Mouse (Mus musculus) MEL (cell line): ENCODE measurements around the gene Gcnt2.

Experiments
- CHD2 ChIP-seq: IDR thresholded peaks from 2 replicates; pipeline ENCODE4 v1.6.1; 2011; ENCODE audit warnings: low read length, improper control_type of control experiment
- CTCF ChIP-seq, 3 experiments: IDR thresholded peaks in 2 of 3; conservative IDR thresholded peaks in 1 of 3; 2 replicates each; pipeline ENCODE4 v1.5.1; 2011 to 2012; ENCODE audit warnings: low read length in 3 of 3, low read depth in 2 of 3, mild to moderate bottlenecking in 2 of 3, improper control_type of control experiment in 1 of 3, inconsistent platforms in 1 of 3, mixed read lengths in 1 of 3, moderate library complexity in 1 of 3; ENCODE audit not compliant: control insufficient read depth in 1 of 3, insufficient read depth in 1 of 3, poor library complexity in 1 of 3, severe bottlenecking in 1 of 3
- E2F4 ChIP-seq: IDR thresholded peaks from 2 replicates; pipeline ENCODE4 v1.6.1; 2011; ENCODE audit warnings: low read depth, low read length, improper control_type of control experiment, borderline replicate concordance
- EP300 ChIP-seq, 2 experiments: IDR thresholded peaks; 2 replicates each; pipeline ENCODE4 v1.6.1; 2011; ENCODE audit warnings: improper control_type of control experiment in 2 of 2, low read length in 2 of 2, low read depth in 1 of 2, mild to moderate bottlenecking in 1 of 2
- JUND ChIP-seq: IDR thresholded peaks from 2 replicates; pipeline ENCODE4 v1.6.1; 2011; ENCODE audit warnings: low read depth, mild to moderate bottlenecking, improper control_type of control experiment, low read length
- MAFK ChIP-seq: IDR thresholded peaks from 2 replicates; pipeline ENCODE4 v1.6.1; 2011; ENCODE audit warnings: low read depth, mild to moderate bottlenecking, low read length, improper control_type of control experiment, borderline replicate concordance
- MAX ChIP-seq: IDR thresholded peaks from 2 replicates; pipeline ENCODE4 v1.6.1; 2011; ENCODE audit warnings: low read length, improper control_type of control experiment
- MAZ ChIP-seq: IDR thresholded peaks from 2 replicates; pipeline ENCODE4 v1.6.1; 2012; ENCODE audit warnings: low read depth, mild to moderate bottlenecking, inconsistent platforms, low read length, improper control_type of control experiment
- MYC ChIP-seq: IDR thresholded peaks from 2 replicates; pipeline ENCODE4 v1.6.1; 2011; ENCODE audit warnings: low read depth, mild to moderate bottlenecking, low read length, improper control_type of control experiment, moderate library complexity
- POLR2A ChIP-seq, 2 experiments: IDR thresholded peaks; 2 replicates each; pipeline ENCODE4 v1.6.1; 2011 to 2012; ENCODE audit warnings: low read length in 2 of 2, mild to moderate bottlenecking in 2 of 2, control low read depth in 1 of 2, improper control_type of control experiment in 1 of 2, low read depth in 1 of 2, moderate library complexity in 1 of 2; ENCODE audit not compliant: control insufficient read depth in 1 of 2, insufficient read depth in 1 of 2, poor library complexity in 1 of 2
- ZKSCAN1 ChIP-seq: IDR thresholded peaks from 2 replicates; pipeline ENCODE4 v1.6.1; 2012; ENCODE audit warnings: low read depth, mild to moderate bottlenecking, inconsistent platforms, low read length, improper control_type of control experiment, moderate library complexity

DNA sequence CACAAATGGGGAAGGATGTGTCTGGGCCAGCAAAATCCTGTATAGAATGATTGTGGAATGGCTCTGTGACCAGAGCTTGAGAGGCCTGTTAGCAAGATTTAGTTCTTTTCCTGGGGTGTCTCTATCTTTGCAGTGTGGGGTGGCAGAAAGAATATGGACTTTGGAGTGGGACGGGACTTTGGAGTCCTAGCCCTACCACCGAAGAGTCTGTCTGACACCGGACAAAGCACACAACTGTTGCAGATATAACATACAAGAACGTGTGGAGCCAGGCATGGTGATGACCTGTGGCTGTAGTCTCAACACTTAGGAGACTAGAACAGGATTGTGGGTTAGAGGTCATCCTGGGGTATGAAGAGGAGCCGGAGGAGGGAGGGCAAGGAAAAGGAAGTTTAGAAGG lies 73.0 kb downstream of the Gcnt2 start:
- no peak for TF ChIP-seq POLR2A (IDR thresholded peaks at IDR 0.05; ENCODE audit: control insufficient read depth in 1 of 2, insufficient read depth in 1 of 2, low read depth in 1 of 2, low read length in 2 of 2, poor library complexity in 1 of 2)
- TF ChIP-seq CTCF (IDR thresholded peaks at IDR 0.05 in 2 of 3, conservative IDR thresholded peaks at IDR 0.05 in 1 of 3; ENCODE audit: control insufficient read depth in 1 of 3, insufficient read depth in 1 of 3, low read depth in 2 of 3, low read length in 3 of 3, poor library complexity in 1 of 3, severe bottlenecking in 1 of 3) = no peak
- TF ChIP-seq MAZ = no peak
- no peak for TF ChIP-seq MYC
- TF ChIP-seq ZKSCAN1 = no peak
- TF ChIP-seq MAX = no peak
- TF ChIP-seq MAFK = no peak
- TF ChIP-seq JUND = no peak
- no peak for TF ChIP-seq EP300 (IDR thresholded peaks at IDR 0.05; ENCODE audit: low read depth in 1 of 2, low read length in 2 of 2)
- TF ChIP-seq CHD2 = no peak
- TF ChIP-seq E2F4 = no peak
